Mouse (Mus musculus): ENCODE data around the gene Dis3. TPM values are rescaled to one million over a fixed set of nuclear protein-coding genes. Genes with fewer than 3 reads are reported as not detected.

Dis3 gene
- total and polyA plus RNA-seq, 3 experiments = 3.0 to 10.5 (median 9.8) TPM

DNA sequence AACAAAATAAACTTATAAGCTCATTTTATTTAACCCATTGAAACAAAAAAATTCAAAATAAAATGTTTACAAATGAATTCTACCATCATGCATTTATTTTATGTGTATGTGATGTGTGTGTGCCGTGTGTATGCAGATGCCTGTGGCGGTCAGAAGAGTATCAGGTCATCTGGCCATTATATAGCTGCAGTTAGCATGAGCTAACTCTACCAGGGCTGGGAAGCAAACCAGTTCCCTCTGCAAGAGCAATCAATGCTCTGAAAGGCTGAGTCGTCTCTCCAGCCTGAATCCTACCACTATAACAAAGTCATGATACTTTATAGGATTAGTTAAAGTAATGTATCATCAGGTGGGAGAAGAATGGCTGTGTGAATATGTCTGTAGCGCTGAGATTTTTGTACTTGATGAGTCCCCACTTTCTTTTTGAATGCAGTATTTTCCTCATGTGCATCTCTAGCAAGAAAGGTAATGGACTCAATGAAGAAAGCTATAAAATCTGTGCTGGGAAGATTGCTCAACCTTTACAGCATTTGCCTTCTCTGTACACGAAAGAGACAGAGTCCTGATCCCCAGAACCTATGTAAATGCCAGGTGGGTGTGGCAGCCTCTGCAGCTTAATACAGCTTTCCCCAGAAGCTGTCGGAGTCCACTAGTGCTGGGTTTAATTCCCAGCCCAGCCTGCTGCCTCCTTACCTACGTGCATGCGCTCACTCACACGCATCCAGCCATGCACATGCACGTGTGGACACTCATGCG lies 22.2 kb upstream of the Dis3 start:
- Histone ChIP-seq H3K4me1 (ENCODE audit: control insufficient read depth, insufficient read depth, low read length) (no peaks in the 10 kb centered on the region), H3K27ac (no peak overlapping the region), H3K27me3 (ENCODE audit: control insufficient read depth, insufficient read depth, low read length) (no peaks in the 10 kb centered on the region), H3K9ac (ENCODE audit: low read depth, low read length) (no peak overlapping the region), H3K4me3 (no peak overlapping the region), H3K36me3 (ENCODE audit: control insufficient read depth, insufficient read depth, low read length) (no peaks in the 10 kb centered on the region), H3K79me2 (replicated peaks; ENCODE audit: control insufficient read depth, insufficient read depth, low read length) (no peaks in the 10 kb centered on the region)
- 89% methylated on average over 11 of the region's 11 CpGs for WGBS
- DNase-seq = no peak
- TF ChIP-seq EP300 (IDR thresholded peaks at IDR 0.05; ENCODE audit: insufficient read depth, low read depth, low read length) (no peak), POLR2A (IDR thresholded peaks at IDR 0.05; ENCODE audit: insufficient read depth, low read depth, low read length) (no peak), CTCF (IDR thresholded peaks at IDR 0.05) (no peak)
- intact Hi-C loops (cut with DNase I) = no loop called here

GRCm38 (mm10) chr14:99117576-99117975 lies 18.0 kb upstream of the Dis3 start:
- WGBS = 77% methylated on average over 4 of the region's 4 CpGs
- no peak overlapping the region for H3K27ac ChIP-seq
- H3K36me3 ChIP-seq (ENCODE audit: control insufficient read depth, insufficient read depth, low read length) = no peaks in the 10 kb centered on the region; the same call in 1 of the 2 replicates

DNA sequence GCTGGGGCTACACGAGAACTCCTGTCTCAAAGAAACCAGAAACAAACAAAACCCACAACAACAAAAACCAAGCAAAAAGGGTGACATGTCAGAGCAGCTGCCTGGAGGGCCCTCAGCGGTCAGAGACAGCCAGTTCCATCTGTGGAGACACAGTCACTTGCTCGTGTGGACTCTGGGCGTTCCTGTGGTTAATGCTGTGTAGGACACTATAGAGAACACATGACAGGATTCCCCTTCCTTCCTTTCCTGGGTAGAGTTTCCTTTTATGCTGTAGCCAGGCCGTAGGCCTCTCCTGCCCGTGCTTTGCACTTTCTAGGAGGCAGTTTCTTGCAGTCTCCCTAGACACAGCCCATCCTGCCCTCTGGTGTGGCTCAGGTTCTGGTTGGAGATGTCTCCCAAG lies 9.2 kb upstream of the Dis3 start:
- no peak for DNase-seq
- TF ChIP-seq CTCF (IDR thresholded peaks at IDR 0.05) (no peak), POLR2A (IDR thresholded peaks at IDR 0.05; ENCODE audit: insufficient read depth, low read depth, low read length) (no peak), EP300 (IDR thresholded peaks at IDR 0.05; ENCODE audit: insufficient read depth, low read depth, low read length) (no peak)
- intact Hi-C loops (cut with DNase I) = no loop called here
- Histone ChIP-seq H3K4me1 (ENCODE audit: control insufficient read depth, insufficient read depth, low read length) (no peaks in the 10 kb centered on the region), H3K79me2 (replicated peaks; ENCODE audit: control insufficient read depth, insufficient read depth, low read length) (no peaks in the 10 kb centered on the region), H3K4me3 (no peak overlapping the region), H3K9ac (ENCODE audit: low read depth, low read length) (no peak overlapping the region), H3K36me3 (ENCODE audit: control insufficient read depth, insufficient read depth, low read length) (peaks cover 2% of the 10 kb centered on the region), H3K27me3 (ENCODE audit: control insufficient read depth, insufficient read depth, low read length) (no peaks in the 10 kb centered on the region), H3K27ac (no peak overlapping the region)
- WGBS = 62% methylated on average over 6 of the region's 6 CpGs

More at GRCm38 (mm10) chr14:99117576-99117975, 18.0 kb upstream of the Dis3 start:
- TF ChIP-seq EP300 (IDR thresholded peaks at IDR 0.05; ENCODE audit: insufficient read depth, low read depth, low read length) (no peak), CTCF (IDR thresholded peaks at IDR 0.05) (peak; percentile 35)
- no peak overlapping the region for H3K9ac ChIP-seq (ENCODE audit: low read depth, low read length)
- no peak for DNase-seq
- no peaks in the 10 kb centered on the region for H3K79me2 ChIP-seq (replicated peaks; ENCODE audit: control insufficient read depth, insufficient read depth, low read length)
- H3K4me1 ChIP-seq (ENCODE audit: control insufficient read depth, insufficient read depth, low read length) = no peaks in the 10 kb centered on the region
- H3K4me3 ChIP-seq = no peak overlapping the region
- intact Hi-C loops (cut with DNase I) = no loop called here
- no peaks in the 10 kb centered on the region for H3K27me3 ChIP-seq (ENCODE audit: control insufficient read depth, insufficient read depth, low read length)

GRCm38 (mm10) chr14:99107631-99108187 lies 8.1 kb upstream of the Dis3 start:
- Histone ChIP-seq H3K9ac (ENCODE audit: low read depth, low read length) (no peak overlapping the region), H3K4me3 (no peak overlapping the region)

GRCm38 (mm10) chr14:99106671-99107070 lies 7.1 kb upstream of the Dis3 start:
- DNase-seq = no peak
- intact Hi-C loops (cut with DNase I) = no loop called here
- Histone ChIP-seq H3K9ac (ENCODE audit: low read depth, low read length) (no peak overlapping the region), H3K4me3 (no peak overlapping the region), H3K4me1 (ENCODE audit: control insufficient read depth, insufficient read depth, low read length) (no peaks in the 10 kb centered on the region), H3K79me2 (replicated peaks; ENCODE audit: control insufficient read depth, insufficient read depth, low read length) (no peaks in the 10 kb centered on the region), H3K27ac (no peak overlapping the region), H3K36me3 (ENCODE audit: control insufficient read depth, insufficient read depth, low read length) (peaks cover 4% of the 10 kb centered on the region), H3K27me3 (ENCODE audit: control insufficient read depth, insufficient read depth, low read length) (no peaks in the 10 kb centered on the region)
- 76% methylated on average over 2 of the region's 2 CpGs for WGBS
- TF ChIP-seq POLR2A (IDR thresholded peaks at IDR 0.05; ENCODE audit: insufficient read depth, low read depth, low read length) (no peak), CTCF (IDR thresholded peaks at IDR 0.05) (no peak), EP300 (IDR thresholded peaks at IDR 0.05; ENCODE audit: insufficient read depth, low read depth, low read length) (no peak)

More at GRCm38 (mm10) chr14:99107631-99108187, 8.1 kb upstream of the Dis3 start:
- 91% methylated on average over 2 of the region's 2 CpGs for WGBS
- TF ChIP-seq CTCF (IDR thresholded peaks at IDR 0.05) = no peak
- no peak for TF ChIP-seq POLR2A (IDR thresholded peaks at IDR 0.05; ENCODE audit: insufficient read depth, low read depth, low read length)
- no peak for TF ChIP-seq EP300 (IDR thresholded peaks at IDR 0.05; ENCODE audit: insufficient read depth, low read depth, low read length)
- no peak for DNase-seq
- Histone ChIP-seq H3K36me3 (ENCODE audit: control insufficient read depth, insufficient read depth, low read length) (peaks cover 4% of the 10 kb centered on the region), H3K4me1 (ENCODE audit: control insufficient read depth, insufficient read depth, low read length) (no peaks in the 10 kb centered on the region), H3K27me3 (ENCODE audit: control insufficient read depth, insufficient read depth, low read length) (no peaks in the 10 kb centered on the region), H3K27ac (no peak overlapping the region), H3K79me2 (replicated peaks; ENCODE audit: control insufficient read depth, insufficient read depth, low read length) (no peaks in the 10 kb centered on the region)
- intact Hi-C loops (cut with DNase I) = no loop called here

DNA sequence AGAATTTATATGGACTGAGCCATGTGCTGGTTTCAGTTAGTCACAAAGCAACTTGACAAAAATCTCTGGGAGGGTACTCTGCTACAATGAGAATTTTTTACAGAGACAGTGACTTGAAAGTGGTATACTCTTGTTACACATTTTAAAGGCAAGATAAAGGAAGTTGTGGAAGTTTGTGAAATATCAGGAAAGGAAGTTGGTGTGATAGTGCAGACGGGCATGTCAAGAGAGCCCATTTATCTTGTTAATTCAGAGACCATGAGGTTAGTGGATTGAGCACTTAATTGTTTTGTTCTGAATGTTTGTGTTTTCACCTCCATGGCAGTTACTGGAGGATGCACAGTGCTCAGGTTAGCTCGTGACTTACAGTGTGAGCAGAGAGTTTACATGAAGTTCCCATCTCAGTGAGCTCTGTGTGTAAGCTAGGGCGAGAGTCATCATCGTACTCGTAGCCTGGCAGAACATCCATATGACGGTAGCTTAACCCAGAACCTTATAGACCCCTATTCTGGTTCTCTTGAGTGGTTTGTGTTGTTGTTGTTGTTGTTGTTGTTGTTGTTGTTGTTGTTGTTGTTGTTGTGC lies 5.1 kb upstream of the Dis3 start:
- H3K4me3 ChIP-seq = no peak overlapping the region
- H3K4me1 ChIP-seq (ENCODE audit: control insufficient read depth, insufficient read depth, low read length) = no peaks in the 10 kb centered on the region
- WGBS = 76% methylated on average over 6 of the region's 6 CpGs
- DNase-seq = no peak
- peaks cover 4% of the 10 kb centered on the region for H3K36me3 ChIP-seq (ENCODE audit: control insufficient read depth, insufficient read depth, low read length)
- no peak for TF ChIP-seq POLR2A (IDR thresholded peaks at IDR 0.05; ENCODE audit: insufficient read depth, low read depth, low read length)
- no peak for TF ChIP-seq CTCF (IDR thresholded peaks at IDR 0.05)
- TF ChIP-seq EP300 (IDR thresholded peaks at IDR 0.05; ENCODE audit: insufficient read depth, low read depth, low read length) = no peak
- no peak overlapping the region for H3K27ac ChIP-seq
- H3K9ac ChIP-seq (ENCODE audit: low read depth, low read length) = no peak overlapping the region
- no peaks in the 10 kb centered on the region for H3K79me2 ChIP-seq (replicated peaks; ENCODE audit: control insufficient read depth, insufficient read depth, low read length)
- intact Hi-C loops (cut with DNase I) = no loop called here
- no peaks in the 10 kb centered on the region for H3K27me3 ChIP-seq (ENCODE audit: control insufficient read depth, insufficient read depth, low read length)

Measured in heart, adult 2 months (tissue).